Mouse (Mus musculus): ENCODE data around the gene Cavin1.

Gene Cavin1

GRCm38 (mm10) chr11:100914415-100914814 lies 56.3 kb downstream of the Cavin1 start:
- DNase-seq (ENCODE audit: low read depth, low spot score): no peak

GRCm38 (mm10) chr11:100912401-100913155 lies 58.1 kb downstream of the Cavin1 start:
- DNase-seq (ENCODE audit: low read depth, low spot score): no peak

GRCm38 (mm10) chr11:100908567-100908966 lies 62.1 kb downstream of the Cavin1 start:
- DNase-seq (ENCODE audit: low read depth, low spot score): no peak

GRCm38 (mm10) chr11:100908112-100908511 lies 62.6 kb downstream of the Cavin1 start:
- no peak for DNase-seq (ENCODE audit: low read depth, low spot score)

- no peak for DNase-seq (ENCODE audit: low read depth, low spot score)
Measured at GRCm38 (mm10) chr11:100906885-100907284, 63.8 kb downstream of the Cavin1 start.

Data from skeletal muscle tissue, adult 2 months (tissue).